Mouse (Mus musculus): ENCODE data around the gene Olfr1496. TPM values are rescaled to one million over a fixed set of nuclear protein-coding genes. Genes with fewer than 3 reads are reported as not detected.
"Not testable (repeated sequence)": the region's sequence is repeated elsewhere in the genome, so short reads cannot be mapped to it uniquely, and the experiment has no call there.

Gene Olfr1496
- not detected for total RNA-seq (2021)

DNA sequence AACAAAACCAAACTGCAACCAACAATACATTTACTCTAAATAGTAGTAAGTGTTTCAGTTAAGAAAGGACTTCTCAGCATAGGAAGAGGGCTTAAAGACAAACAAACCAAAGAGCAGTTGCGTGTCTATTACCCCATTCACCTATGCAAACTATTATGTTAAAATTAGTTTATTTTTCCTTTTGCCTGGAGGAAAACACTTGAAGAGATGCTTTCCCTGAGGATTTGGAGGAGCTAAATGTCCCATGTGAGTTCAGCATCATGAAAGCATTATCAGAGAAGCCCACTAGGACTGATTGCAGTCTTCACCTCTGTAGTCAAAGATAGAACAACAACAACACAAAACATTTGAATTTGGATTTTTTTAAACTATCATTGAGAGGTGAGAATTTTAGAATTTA lies at the start of gene Olfr1496:
Gene Olfr1496, plus strand, starts transcription at position 301 of the 400 bp plus-strand sequence.
- DNase-seq: no peak

DNA sequence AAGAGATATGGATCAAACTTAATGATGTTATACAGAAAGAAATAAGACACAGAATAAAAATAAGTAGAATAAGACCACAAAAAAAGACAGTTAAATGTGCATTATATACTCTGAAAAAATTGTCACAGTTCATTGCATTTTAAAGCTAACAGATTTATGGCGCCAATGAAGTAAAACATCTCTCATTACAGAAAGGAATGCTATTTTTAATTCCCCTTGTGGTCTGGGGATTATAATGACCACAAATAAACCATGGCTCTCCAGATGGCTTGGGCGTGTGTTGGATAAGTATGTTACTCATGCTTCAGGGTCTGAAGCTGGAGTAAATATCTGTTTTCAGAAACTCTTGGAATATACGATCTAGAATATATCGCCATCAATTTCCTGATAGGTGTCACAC lies 38.2 kb upstream of the Olfr1496 start, which contains the start of gene Olfr1494:
Gene Olfr1494, plus strand, starts transcription at position 301 of the 400 bp plus-strand sequence.
- no peak for DNase-seq

DNA sequence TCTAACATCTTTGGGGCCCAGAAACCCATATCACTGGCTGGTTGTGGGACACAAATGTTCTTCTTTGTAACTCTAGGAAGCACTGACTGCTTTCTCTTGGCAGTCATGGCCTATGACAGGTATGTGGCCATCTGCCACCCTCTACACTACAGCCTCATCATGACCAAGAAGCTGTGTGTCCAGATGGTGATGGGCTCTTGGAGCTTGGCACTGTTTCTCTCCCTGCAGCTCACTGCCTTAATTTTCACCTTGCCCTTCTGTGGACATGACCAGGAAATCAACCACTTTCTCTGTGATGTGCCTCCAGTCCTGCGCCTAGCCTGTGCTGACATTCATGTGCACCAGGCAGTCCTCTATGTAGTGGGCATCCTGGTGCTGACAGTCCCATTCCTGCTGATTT lies 28.3 kb upstream of the Olfr1496 start:
- DNase-seq: no peak

DNA sequence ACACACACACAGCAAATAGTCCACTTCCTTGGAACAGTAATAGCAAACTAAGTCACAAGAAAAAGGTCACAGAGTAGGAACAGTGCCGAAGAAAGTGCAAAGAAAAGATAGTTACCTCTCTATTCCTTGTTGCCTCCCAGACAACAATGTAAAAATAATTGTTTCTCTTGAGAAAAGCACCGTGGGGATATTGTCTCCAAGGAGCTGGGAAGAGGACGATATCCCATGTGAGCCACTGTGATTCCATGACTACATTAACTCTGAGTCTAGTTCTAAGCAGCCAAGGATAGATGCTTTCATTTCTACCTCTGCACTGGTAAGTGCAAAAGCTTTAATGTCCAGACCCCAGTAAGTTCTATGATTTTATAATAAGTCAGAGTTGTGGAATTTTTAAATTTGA lies 13.4 kb upstream of the Olfr1496 start, which contains the start of gene Olfr1495:
Gene Olfr1495, plus strand, starts transcription at position 301 of the 400 bp plus-strand sequence.
- DNase-seq: no peak

DNA sequence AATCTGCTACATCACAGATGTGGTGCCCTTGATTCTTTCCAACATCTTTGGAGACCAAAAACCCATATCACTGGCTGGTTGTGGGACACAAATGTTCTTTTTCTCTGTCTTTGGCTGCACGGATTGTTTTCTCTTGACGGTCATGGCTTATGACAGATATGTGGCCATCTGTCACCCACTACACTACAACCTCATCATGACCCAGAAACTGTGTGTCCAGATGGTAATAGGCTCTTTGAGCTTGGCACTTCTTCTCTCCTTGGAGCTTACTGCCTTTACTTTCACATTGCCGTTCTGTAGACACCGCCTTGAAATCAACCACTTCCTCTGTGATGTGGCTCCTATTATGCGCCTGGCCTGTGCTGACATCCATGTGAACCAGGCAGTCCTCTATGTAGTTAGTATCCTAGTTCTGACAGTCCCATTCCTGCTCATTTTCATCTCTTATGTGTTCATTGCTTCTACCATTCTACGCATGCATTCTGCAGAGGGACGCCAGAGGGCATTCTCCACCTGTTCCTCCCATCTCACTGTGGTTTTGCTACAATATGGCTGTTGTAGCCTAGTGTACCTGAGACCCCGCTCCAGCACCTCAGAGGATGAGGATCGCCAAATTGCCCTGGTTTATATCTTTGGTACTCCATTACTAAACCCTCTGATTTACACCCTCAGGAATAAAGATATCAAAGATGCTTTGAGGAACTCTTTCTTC lies 9.0 kb upstream of the Olfr1496 start:
- no peak for DNase-seq

DNA sequence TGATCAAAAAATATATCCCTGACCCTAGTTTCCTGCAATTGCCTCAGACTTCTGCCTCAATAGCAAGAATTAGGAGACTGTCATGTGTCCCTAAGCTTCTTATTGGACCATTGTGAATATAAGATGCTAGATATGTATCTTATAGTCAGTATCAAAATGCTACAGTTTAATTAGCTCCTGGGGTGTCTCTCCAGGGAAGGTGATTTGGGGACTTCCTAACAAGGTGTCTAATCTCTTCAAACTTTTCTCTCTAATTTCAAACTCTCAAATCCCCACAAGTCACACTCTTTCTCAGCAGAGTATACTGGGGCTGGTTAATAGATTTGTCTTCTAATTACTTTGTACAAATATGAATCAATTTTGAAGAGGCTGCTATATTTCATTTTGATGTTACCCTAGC lies 20.4 kb downstream of the Olfr1496 start, which contains the start of gene Olfr1497:
Gene Olfr1497, minus strand, starts transcription at position 101 of the 400 bp plus-strand sequence.
- no peak for DNase-seq

DNA sequence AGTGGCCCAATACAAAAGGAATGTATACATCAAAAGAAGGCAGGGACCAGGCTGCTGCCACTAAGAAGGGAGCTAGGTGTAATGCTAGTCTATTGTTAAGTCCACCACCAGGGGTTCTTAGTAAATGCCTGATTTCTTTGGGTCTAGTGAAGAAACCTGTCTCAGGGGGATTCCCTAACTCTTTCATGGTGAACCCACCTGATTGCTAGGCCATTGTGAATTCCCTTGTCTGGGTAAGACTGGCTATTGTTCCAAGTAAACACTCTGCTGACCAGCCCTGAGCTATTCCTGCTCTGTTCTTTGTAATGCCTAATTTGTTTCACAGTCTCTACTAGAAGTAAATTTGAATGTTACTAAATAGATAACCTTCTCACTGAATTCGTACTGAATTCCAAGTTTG lies 27.8 kb downstream of the Olfr1496 start:
- DNase-seq: not testable (repeated sequence)

DNA sequence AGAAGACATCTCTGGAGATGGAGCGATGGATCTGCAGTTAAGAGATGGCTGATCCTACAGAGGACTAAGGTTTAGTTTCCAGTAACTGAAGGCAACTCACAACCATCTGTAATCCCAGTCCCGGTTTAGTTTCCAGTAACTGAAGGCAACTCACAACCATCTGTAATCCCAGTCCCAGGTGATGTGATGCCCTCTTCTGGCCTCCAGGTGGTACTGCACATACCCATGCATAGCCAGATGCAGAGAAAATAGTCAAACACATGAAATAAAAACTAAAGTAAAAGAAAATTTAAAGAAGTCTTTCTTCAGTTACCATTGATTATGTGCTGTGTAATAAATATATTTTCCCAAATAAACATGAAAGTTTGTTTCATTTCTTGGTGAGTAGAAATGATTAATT lies 35.1 kb downstream of the Olfr1496 start:
- DNase-seq: no peak

DNA sequence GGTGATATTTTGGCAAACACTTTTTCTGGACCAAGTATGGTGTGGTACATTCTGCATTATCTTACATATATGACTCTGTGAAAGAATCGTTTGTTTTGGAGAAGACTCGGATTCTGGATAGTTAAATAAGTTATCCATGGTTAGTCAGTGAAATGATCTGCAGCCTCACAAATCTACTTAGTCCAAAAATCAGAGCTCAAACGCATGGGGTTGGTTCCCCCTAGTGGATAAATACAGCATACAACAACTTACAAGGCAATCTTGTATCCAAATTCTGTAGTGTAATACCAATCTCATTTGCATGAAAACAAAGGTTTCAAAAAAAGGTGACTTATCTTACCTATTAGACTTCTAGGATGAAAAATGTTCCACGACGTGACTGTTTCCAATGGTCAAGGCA lies 41.1 kb downstream of the Olfr1496 start:
- no peak for DNase-seq

DNA sequence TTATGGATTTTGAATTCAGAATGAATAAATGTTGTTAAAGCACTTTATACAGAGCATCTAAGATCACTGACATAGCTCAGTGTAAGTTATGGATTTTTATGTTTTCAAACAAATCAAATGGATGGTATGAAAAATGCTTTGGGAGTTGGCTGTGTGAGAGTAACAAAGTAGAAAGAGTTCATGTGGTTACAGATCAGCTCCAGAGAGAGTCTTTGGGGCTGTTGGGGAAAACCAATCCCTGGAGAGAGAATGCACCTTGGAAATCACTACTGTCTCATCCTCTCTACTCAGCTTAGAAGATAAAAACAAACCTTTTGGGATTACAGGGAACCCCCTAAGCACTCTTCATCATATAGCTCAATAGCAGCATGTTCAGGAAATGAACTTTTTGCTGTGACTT lies 41.7 kb downstream of the Olfr1496 start, which contains the start of gene Olfr1499:
Gene Olfr1499, minus strand, starts transcription at position 101 of the 400 bp plus-strand sequence.
- no peak for DNase-seq

DNA sequence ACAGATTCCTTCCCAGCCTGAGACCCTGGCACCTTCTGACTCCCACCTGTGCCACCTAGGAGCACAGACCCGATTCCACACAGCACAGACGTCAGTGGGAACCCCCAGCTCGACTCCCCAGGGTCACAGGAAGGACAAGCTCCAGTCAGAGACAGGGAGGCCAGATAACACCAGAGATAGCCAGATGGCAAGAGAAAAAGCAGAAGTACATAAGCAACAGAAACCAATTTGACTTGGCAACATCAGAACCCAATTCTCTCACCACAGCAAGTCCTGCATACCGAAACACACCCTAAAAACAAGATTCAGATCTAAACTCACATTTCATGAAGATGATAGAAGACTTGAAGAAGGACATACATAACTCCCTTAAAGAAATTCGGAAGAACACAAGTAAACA lies 43.2 kb downstream of the Olfr1496 start:
- no peak for DNase-seq

DNA sequence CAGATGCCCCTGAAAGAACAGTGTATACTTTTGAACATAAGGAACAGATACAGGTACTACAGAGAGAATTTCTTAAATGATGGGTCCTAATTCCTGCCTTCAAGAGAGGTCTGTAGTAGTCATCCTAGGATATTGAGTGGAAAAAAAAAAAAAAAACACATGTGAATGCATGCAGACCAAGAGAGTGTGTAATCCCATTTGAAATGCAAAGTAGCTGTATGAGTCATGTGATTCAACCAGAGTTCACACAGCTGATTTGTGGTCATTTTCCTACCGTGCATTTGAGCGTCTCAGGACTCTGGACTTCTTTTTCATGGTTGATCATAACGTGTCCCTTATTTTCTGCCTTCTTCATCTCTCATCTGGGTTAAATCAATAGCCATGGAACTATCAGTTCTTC lies 50.8 kb downstream of the Olfr1496 start:
- DNase-seq: no peak

DNA sequence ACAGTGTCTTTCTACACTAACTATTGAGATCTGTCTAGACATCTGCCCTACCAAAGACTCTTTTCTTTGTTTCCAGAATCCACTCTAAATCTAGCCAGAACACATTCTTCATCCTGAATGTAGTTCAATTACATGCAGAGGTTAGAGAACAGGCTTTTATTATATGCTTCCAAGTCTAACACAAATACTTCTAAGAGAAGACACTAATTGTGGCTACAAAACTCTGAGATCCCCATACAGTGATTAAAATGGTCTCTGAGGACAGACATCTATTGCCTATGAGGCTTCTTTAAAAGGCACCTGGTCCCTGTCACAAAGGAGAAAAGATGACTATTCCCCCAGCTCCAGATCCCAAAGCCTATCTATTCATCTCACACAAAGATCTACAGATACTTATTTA lies 52.7 kb downstream of the Olfr1496 start, which contains the start of gene Olfr1500:
Gene Olfr1500, minus strand, starts transcription at position 101 of the 400 bp plus-strand sequence.
- no peak for DNase-seq

Other genes with a start within 250 kb of the Olfr1496 start
- not detected for gene Olfr1480, start 250.0 kb upstream of the Olfr1496 start, total RNA-seq (2021)
- gene Olfr1484, start 194.4 kb upstream of the Olfr1496 start, total RNA-seq (2021): not detected
- gene Olfr1487, start 160.5 kb upstream of the Olfr1496 start, total RNA-seq (2021): not detected
- gene Olfr1489, start 146.3 kb upstream of the Olfr1496 start, total RNA-seq (2021): not detected
- gene Olfr1490, start 126.8 kb upstream of the Olfr1496 start, total RNA-seq (2021): not detected
- not detected for gene Olfr1491, start 80.6 kb upstream of the Olfr1496 start, total RNA-seq (2021)
- gene Olfr1493-ps1, start 54.6 kb upstream of the Olfr1496 start, total RNA-seq (2021): not detected
- not detected for gene Olfr1494, start 38.1 kb upstream of the Olfr1496 start, total RNA-seq (2021)
- not detected for gene Olfr1495, start 13.3 kb upstream of the Olfr1496 start, total RNA-seq (2021)
- gene Olfr1497, start 20.3 kb downstream of the Olfr1496 start, total RNA-seq (2021): not detected
- gene Olfr1499, start 41.6 kb downstream of the Olfr1496 start, total RNA-seq (2021): not detected
- not detected for gene Olfr1500, start 52.6 kb downstream of the Olfr1496 start, total RNA-seq (2021)
- gene Olfr1501, start 72.8 kb downstream of the Olfr1496 start, total RNA-seq (2021): not detected
- gene Olfr1502, start 83.9 kb downstream of the Olfr1496 start, total RNA-seq (2021): not detected
- not detected for gene Olfr1504, start 120.0 kb downstream of the Olfr1496 start, total RNA-seq (2021)
- not detected for gene Olfr1505, start 135.7 kb downstream of the Olfr1496 start, total RNA-seq (2021)